Mouse (Mus musculus) layer of hippocampus, adult 11-12 months (tissue): ENCODE results near the gene Unc93b1.
"Not testable (repeated sequence)": the region's sequence is repeated elsewhere in the genome, so short reads cannot be mapped to it uniquely, and the experiment has no call there.

Source experiments
- DNase-seq: peaks from one replicate; pipeline ENCODE4 v3.0.0; 2022; ENCODE audit warnings: low spot score

Gene Unc93b1

DNA sequence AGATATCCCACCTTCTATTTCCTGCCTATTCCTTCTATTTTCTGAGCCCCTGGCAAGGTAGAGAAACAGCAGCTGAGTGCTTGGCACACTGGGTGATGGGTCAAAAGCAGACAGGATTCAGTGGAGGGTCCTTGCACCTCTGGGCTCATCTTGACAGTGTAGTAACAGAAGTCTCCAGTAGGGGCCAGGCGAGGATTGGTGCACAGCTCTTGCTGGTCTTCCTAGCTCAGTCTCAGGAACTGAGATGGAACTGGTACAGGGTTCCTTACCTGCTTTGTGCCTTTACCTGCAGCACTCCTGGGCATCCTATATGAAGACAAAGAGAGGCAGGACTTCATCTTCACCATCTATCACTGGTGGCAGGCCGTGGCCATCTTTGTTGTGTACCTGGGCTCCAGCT, 11.7 kb downstream of the Unc93b1 start:
- peak; percentile 71 for DNase-seq

GRCm38 (mm10) chr19:3947813-3948212, 12.8 kb downstream of the Unc93b1 start:
- DNase-seq = no peak

DNA sequence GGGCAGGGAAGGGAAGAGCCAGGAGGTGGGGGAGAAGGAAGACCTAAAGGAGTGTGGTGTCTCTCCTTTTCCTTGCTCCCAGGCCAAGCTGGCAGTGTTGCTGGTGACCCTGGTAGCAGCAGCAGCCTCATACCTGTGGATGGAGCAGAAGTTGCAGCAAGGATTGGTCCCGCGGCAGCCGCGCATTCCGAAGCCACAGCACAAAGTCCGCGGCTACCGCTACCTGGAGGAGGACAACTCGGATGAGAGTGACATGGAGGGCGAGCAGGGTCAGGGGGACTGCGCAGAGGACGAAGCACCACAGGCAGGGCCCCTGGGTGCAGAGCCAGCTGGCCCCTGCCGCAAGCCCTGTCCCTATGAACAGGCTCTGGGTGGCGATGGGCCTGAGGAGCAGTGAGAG, 13.6 kb downstream of the Unc93b1 start:
- DNase-seq = no peak

- DNase-seq = no peak
These were observed 15.3 kb downstream of the Unc93b1 start for GRCm38 (mm10) chr19:3950331-3950730.

- DNase-seq = no peak
These were observed 16.5 kb downstream of the Unc93b1 start for GRCm38 (mm10) chr19:3951461-3951860.

DNA sequence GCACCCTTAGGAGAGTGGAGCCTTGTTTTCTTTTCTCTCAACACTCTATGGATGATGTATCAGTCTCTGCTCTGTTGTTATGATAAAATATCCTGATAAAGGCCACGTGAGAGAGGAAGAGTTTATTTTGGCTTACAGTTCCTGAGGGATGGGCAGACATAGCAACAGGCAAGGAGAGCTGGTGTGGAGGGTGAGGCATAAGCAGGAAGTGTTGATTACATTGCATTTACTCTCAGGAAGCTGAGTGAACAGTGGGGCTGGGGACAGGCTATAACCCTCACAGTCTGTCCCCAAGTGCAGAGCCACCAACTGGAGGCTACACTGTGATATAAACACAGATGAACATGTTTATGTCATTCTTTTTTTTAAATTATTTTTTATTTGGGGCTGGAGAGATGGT, 17.1 kb downstream of the Unc93b1 start:
- DNase-seq = no peak

GRCm38 (mm10) chr19:3955033-3955432, 20.0 kb downstream of the Unc93b1 start:
- no peak for DNase-seq

DNA sequence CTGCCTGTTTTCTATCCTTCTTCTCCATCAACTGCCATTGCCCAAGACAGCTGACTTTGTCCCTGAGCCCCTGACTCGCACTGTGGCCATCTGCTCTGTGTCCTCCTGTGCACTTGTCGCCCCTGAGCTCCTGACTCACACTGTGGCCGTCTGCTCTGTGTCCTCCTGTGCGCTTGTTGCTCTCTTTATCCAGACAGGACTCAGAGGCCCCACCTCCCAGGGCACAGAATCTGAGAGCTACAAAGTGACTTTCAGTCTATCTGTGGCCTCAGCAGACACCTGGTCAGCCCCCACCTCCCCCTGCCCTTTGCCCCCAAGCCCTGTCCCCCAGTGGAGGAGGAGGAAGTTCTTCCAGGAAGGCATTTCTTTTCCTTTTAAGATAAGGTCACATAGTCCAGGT, 20.8 kb downstream of the Unc93b1 start:
- DNase-seq = no peak

- not testable (repeated sequence) for DNase-seq
These were observed 22.5 kb downstream of the Unc93b1 start for GRCm38 (mm10) chr19:3957296-3958036.

DNA sequence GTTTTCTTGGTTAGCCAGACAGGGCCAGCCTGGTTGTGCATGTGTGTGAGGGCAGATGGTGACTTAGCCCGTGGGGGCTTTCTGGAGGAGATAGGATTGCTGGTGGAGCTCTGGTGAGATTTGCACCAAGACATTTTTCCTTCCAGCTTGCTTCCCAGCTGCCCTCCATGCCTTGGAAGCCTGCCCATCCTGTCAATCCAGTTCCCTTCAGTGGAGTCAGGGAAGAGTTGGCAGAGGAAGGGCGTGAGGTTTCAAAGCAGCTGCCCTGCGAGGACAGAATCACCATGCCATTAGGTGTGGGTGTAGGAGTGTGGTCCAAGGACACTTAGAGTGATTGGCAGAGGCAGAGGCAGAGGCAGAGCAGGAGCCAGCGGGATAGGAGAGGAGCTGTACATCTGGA, 23.5 kb downstream of the Unc93b1 start, which contains the start of gene Aldh3b3:
Gene Aldh3b3, plus strand, starts transcription at position 176 of the 400 bp plus-strand sequence.
- no peak for DNase-seq

DNA sequence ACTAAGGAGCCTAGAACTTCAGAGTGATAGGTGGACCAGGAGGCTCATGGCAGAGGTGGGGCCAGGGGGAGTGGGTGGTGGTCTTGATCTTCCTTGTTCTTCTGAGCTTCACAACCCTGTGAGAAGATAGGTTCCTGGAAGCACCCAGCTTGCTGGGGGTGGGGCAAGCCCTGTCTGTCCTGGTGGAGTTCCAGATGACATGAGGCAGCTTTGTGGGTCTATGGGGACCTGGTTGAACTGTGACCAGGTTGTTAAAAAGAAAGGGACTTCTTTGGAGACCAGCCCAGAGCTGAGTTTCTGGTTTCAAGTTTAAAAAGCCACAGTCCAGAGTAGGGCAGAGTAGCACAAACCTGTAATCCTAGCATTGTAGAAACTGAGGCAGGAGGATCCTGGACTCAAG, 24.0 kb downstream of the Unc93b1 start:
- DNase-seq = no peak

- DNase-seq = no peak
These were observed 25.2 kb downstream of the Unc93b1 start for GRCm38 (mm10) chr19:3960211-3960610.

- DNase-seq = not testable (repeated sequence)
These were observed 26.8 kb downstream of the Unc93b1 start for GRCm38 (mm10) chr19:3961805-3962204.

DNA sequence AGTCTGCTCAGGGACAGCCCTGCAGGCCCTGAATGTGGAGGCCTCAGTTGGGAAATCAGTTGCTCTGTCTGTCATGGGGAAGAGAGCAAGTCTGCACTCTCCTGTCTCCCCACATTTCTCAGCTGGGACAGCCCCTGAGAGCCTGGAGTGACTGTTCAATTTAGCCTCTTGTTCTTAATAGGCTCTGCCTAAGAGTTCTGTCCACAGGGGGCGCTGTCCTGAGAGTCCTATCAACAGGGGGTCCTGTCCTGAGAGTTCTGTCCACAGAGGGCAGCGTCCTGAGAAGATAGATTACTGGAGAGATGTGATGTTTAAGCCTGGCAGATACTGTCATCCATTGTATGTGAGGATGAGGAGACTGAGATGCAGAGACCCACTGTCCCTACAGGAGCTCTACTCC, 27.5 kb downstream of the Unc93b1 start:
- no peak for DNase-seq

DNA sequence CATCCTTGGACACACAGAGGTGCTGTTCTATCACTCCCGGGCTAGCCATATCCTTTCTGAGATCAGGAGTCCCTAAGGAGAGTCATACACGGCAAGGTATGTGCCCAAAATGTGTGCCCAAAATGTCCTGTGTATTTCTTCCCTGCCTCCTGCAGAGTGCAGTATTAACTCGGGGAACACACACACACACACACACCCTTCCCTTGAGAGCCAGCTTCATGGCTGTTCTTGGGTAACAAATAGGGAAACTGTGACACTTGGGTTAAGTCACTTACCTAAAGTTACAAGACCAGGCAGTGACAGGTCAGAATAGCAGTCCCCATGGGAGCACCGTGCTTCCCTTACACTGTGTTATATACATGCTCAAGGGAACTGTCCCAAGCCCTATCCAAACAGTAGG, 29.0 kb downstream of the Unc93b1 start:
- DNase-seq = no peak

- no peak for DNase-seq
These were observed 31.5 kb downstream of the Unc93b1 start for GRCm38 (mm10) chr19:3966330-3967075.

GRCm38 (mm10) chr19:3967258-3967657, 32.3 kb downstream of the Unc93b1 start:
- no peak for DNase-seq

GRCm38 (mm10) chr19:3972229-3972628, 37.2 kb downstream of the Unc93b1 start, which contains the start of gene Aldh3b2:
TSS of gene Aldh3b2 (plus strand) at chr19:3972328.
- DNase-seq = no peak

DNA sequence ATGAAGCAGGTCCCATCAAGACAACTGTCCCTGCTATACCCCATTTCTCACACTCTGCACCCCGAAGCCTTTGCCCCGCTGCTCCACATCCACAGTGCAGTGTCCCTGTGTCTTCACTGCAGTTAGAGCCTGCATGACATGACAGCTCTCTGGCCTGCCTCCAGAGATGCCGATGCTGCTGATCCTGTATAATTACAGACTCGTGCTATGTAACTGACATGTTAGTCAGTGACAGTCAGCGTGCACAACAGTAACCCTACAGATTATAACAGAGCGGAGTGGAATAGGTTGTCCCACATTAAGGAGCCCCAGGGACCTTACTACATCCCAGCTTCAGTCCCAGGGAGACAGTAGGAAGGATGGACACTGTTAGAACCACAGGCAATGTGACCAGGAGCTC, 39.6 kb downstream of the Unc93b1 start:
- not testable (repeated sequence) for DNase-seq

DNA sequence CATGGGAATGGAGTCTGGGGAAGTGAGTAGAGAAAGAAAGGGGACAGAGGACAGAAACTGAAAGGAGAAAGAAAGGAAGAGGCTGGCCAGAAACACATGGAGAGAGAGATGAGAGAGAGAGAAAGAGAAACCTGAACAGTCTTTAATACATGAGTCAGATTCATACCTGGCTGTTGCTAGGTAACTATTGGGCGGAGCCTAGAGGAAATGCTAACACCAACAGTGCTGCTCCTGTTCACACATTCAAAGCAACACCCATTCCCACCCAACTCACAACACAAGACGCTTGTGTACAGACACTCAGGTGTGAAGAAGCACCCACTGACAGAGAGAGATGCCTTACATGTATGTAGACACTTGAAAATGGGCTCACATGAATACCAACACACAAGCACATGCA, 40.9 kb downstream of the Unc93b1 start:
- no peak for DNase-seq

DNA sequence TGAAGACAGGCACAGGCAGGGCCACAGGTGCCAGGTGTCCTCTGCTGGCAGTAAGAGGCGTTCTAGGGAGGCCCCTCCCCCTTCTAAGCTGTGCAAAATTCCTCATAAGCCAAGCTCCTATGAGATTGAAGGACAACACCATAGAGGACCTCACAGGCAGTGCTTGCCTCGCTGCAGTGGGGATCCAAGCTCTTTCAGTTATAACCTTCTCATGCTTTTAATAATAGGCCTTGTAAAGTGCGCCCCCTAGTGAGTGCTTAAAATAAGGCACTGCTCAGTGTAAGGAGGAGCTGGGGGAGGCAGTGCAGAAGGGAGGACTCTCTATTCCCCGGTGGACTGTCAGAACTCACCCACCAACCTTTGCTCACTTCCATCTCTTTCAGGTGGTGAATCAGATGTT, 45.3 kb downstream of the Unc93b1 start:
- DNase-seq = peak; percentile 92

GRCm38 (mm10) chr19:3980917-3981316, 45.9 kb downstream of the Unc93b1 start:
- no peak for DNase-seq

- DNase-seq = no peak
These were observed 48.7 kb downstream of the Unc93b1 start for GRCm38 (mm10) chr19:3983527-3984200.
